Mouse (Mus musculus): ENCODE results near the gene Noa1. TPM values are rescaled to one million over a fixed set of nuclear protein-coding genes. Genes with fewer than 3 reads are reported as not detected.

Gene Noa1
- polyA plus RNA-seq (2012; rRNA removed), result 6.7 and 9.6 TPM in 2 replicates

DNA sequence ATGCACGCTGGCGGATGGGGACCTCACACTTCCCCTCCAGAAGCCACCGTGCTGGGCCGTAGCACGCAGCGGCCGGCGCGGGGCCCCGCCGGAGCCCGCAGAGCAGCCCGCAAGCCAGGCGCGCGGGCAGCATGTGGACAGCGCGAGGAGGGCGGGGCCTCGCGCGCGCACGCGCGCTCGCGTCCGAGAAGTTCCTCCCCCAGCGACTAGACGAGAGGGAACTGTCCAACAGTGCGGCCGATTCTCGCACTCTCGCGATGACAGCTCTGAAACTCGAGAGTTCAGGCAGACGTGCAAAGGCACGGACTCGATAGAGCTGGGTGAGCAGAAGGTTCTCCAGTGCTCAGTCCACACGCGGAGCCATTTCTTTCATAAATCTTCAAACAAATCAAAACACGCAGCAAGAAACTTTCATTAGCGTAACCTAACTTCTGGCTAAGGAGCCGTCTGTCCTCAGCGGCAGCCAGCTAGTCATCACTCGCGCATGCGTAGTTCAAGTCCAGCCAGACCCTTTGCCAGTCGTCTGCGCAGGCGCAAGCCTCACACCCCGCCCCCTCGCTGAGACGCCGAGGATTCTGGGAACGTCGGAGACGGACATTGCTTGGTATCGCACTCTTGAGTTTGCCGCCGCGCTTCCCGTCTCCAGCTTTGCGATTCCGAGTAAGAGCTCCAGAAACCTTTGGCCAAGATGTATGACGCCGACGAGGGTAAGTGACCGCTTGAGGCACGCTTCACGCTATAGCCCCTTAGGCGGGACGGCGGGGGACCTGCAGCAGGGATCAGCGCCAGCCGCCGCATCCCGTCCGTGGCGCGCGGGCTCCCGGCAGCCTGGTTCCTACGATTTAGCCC, at the start of gene Noa1, which contains the start of gene Polr2b:
TSS of gene Noa1 (minus strand) at position 161 of the 849 bp plus-strand sequence.
TSS of gene Polr2b (plus strand) at position 224 of the 849 bp plus-strand sequence.

GRCm38 (mm10) chr5:77265081-77265670, 44.7 kb downstream of the Noa1 start, which contains the start of gene Rest:
Gene Rest (plus strand): TSS chr5:77265491.

Other genes starting within 250 kb of the Noa1 start
- gene Hopx, start 195.0 kb downstream of the Noa1 start, polyA plus RNA-seq (2012; rRNA removed), result 33.8 and 76.6 TPM in 2 replicates
- gene Spink2, start 98.6 kb downstream of the Noa1 start, polyA plus RNA-seq (2012; rRNA removed), result 0.15 and 0.92 TPM in 2 replicates
- gene Rest, start 44.6 kb downstream of the Noa1 start, polyA plus RNA-seq (2012; rRNA removed), result 1.3 and 1.5 TPM in 2 replicates
- 2.7 and 12.6 TPM in 2 replicates for gene Polr2b, start 63 bp upstream of the Noa1 start, polyA plus RNA-seq (2012; rRNA removed)
- 1,099 and 2,525 TPM in 2 replicates for gene Igfbp7, start 98.0 kb upstream of the Noa1 start, polyA plus RNA-seq (2012; rRNA removed)

Data from stomach, adult 2 months (tissue).